ENCODE assay signal across 34 mouse cellular contexts in genomic region chr6:3594246-3594645, GRCm38 (mm10).
"Had no signal": no experiment of that assay in that cellular context is flagged by ENCODE, and none has a peak within 500 bp of the region (broad histone marks: within the 10 kb centered on the region; RNA-seq: fewer than 3 reads in every experiment).

No protein-coding gene starts in this region.

- H3K36me3 ChIP-seq: heart, embryonic 15.5 days; intestine, embryonic 15.5 days had no signal

- H3K27me3 ChIP-seq: heart, embryonic 13.5 days; heart, embryonic 15.5 days; hindbrain, embryonic 12.5 days; hindbrain, embryonic 13.5 days; hindbrain, embryonic 15.5 days; intestine, embryonic 15.5 days; kidney, embryonic 15.5 days had no signal

- DNase-seq: heart, postnatal 10 days; heart, postnatal 14 days; heart, postnatal 36 days; heart, postnatal 4 days; kidney, adult 11 months; kidney, adult 18-20 months; kidney, adult 2 months; kidney, adult 8-10 months; kidney, adult 9 months; kidney, postnatal 10 days; kidney, postnatal 14 days; kidney, postnatal 25 days; kidney, postnatal 36 days; kidney, postnatal 4 days; layer of hippocampus, adult 9-11 months; layer of hippocampus, postnatal 36 days had no signal

- H3K4me2 ChIP-seq: heart, embryonic 11.5 days; heart, embryonic 13.5 days; heart, embryonic 15.5 days; hindbrain, embryonic 12.5 days; hindbrain, embryonic 13.5 days; hindbrain, embryonic 14.5 days; hindbrain, embryonic 15.5 days; intestine, embryonic 15.5 days; kidney, embryonic 15.5 days had no signal

- H3K27ac ChIP-seq: heart, embryonic 13.5 days; heart, embryonic 15.5 days; hindbrain, embryonic 10.5 days; hindbrain, embryonic 12.5 days; hindbrain, embryonic 13.5 days; hindbrain, embryonic 14.5 days; hindbrain, embryonic 15.5 days; hindbrain, postnatal 0 days; intestine, embryonic 15.5 days; kidney, embryonic 15.5 days; kidney, postnatal 0 days; layer of hippocampus, adult 2 months; left cerebral cortex, adult 2 months had no signal

- H3K4me1 ChIP-seq: heart, embryonic 13.5 days; heart, embryonic 15.5 days; hindbrain, embryonic 10.5 days; hindbrain, embryonic 12.5 days; hindbrain, embryonic 13.5 days; hindbrain, embryonic 15.5 days; intestine, embryonic 15.5 days; kidney, embryonic 15.5 days had no signal

- H3K9me3 ChIP-seq: heart, embryonic 13.5 days; heart, embryonic 15.5 days; hindbrain, embryonic 10.5 days; hindbrain, embryonic 12.5 days; hindbrain, embryonic 13.5 days; hindbrain, embryonic 15.5 days; intestine, embryonic 15.5 days; kidney, embryonic 15.5 days had no signal

- H3K9ac ChIP-seq: heart, embryonic 13.5 days; heart, embryonic 15.5 days; hindbrain, embryonic 12.5 days; hindbrain, embryonic 13.5 days; hindbrain, embryonic 14.5 days; hindbrain, embryonic 15.5 days; intestine, embryonic 15.5 days; kidney, embryonic 15.5 days had no signal

- ATAC-seq: hindbrain, embryonic 16.5 days; hindbrain, postnatal 0 days; inflammation-experienced regulatory T-cells, adult 6 months; intestine, embryonic 15.5 days; intestine, embryonic 16.5 days; intestine, postnatal 0 days had no signal

- H3K4me3 ChIP-seq: heart, embryonic 13.5 days; heart, embryonic 15.5 days; hindbrain, embryonic 10.5 days; hindbrain, embryonic 12.5 days; hindbrain, embryonic 13.5 days; hindbrain, embryonic 15.5 days; intestine, embryonic 15.5 days; kidney, embryonic 15.5 days; layer of hippocampus, adult 2 months; left cerebral cortex, adult 2 months had no signal
